Mouse (Mus musculus) forebrain, embryonic 14.5 days (tissue): ENCODE measurements around the gene Nup98. TPM values are rescaled to one million over a fixed set of nuclear protein-coding genes. Genes with fewer than 3 reads are reported as not detected.

Experiments used
- ATAC-seq: fragments of 200-750 bp; cut with Nextera tagmentation; 2 replicates; pipeline ENCODE4 v1.8.0; 2017; ENCODE audit warnings: mild to moderate bottlenecking, moderate library complexity
- DNase-seq: peaks from one replicate; pipeline ENCODE4 v3.0.0-alpha.2; 2015; ENCODE audit warnings: low spot score
- H3K27ac ChIP-seq: fragments of 300-500 bp; sonication (generic); 2 replicates; pipeline ENCODE4 v1.5.1; 2014; ENCODE audit warnings: low read depth, mild to moderate bottlenecking, control low read depth, low read length, moderate library complexity
- H3K27me3 ChIP-seq: fragments of 300-500 bp; sonication (generic); replicated peaks from 2 replicates; pipeline ENCODE4 v1.6.1; 2014; ENCODE audit warnings: low read length, control low read depth, mixed read lengths; ENCODE audit not compliant: control insufficient read depth, insufficient read depth
- H3K36me3 ChIP-seq: fragments of 300-500 bp; sonication (generic); 2 replicates; pipeline ENCODE4 v1.6.1; 2014; ENCODE audit warnings: low read length, control low read depth; ENCODE audit not compliant: control insufficient read depth, insufficient read depth
- H3K4me1 ChIP-seq: fragments of 300-500 bp; sonication (generic); 2 replicates; pipeline ENCODE4 v1.6.1; 2014; ENCODE audit warnings: antibody characterized with exemption, low read length, control low read depth; ENCODE audit not compliant: control insufficient read depth, insufficient read depth
- H3K4me2 ChIP-seq: fragments of 300-500 bp; sonication (generic); 2 replicates; pipeline ENCODE4 v1.6.1; 2014; ENCODE audit warnings: mild to moderate bottlenecking, control low read depth, low read length
- H3K4me3 ChIP-seq: fragments of 300-500 bp; sonication (generic); 2 replicates; pipeline ENCODE4 v1.5.1; 2014; ENCODE audit warnings: low read depth, low read length, control low read depth
- H3K9ac ChIP-seq: fragments of 300-500 bp; sonication (generic); 2 replicates; pipeline ENCODE4 v1.6.1; 2014; ENCODE audit warnings: mild to moderate bottlenecking, low read length, control low read depth, moderate library complexity
- H3K9me3 ChIP-seq: fragments of 300-500 bp; sonication (generic); replicated peaks from 2 replicates; pipeline ENCODE4 v1.6.1; 2016; ENCODE audit warnings: low read length, control low read depth, mixed read lengths; ENCODE audit not compliant: control insufficient read depth
- WGBS: fragments of 180-500 bp; shearing (Covaris S2); extraction: QIAGEN DNeasy Blood & Tissue Kit; methylation state at CpG from one replicate; pipeline ENCODE4 v1.1.7; 2014; 5-methylcytosine and 5-hydroxymethylcytosine counted together
- polyA plus RNA-seq: library from polyadenylated mRNA; unstranded; fragments of >200 nt; fragmentation: Nextera tagmentation; extraction: Ambion mirVana; gene quantifications from 2 replicates; pipeline ENCODE4 v1.2.1, GENCODE M21; 2014

Nup98 gene
- polyA plus RNA-seq, 1 experiment from 2014 or later: 21.6 TPM

DNA sequence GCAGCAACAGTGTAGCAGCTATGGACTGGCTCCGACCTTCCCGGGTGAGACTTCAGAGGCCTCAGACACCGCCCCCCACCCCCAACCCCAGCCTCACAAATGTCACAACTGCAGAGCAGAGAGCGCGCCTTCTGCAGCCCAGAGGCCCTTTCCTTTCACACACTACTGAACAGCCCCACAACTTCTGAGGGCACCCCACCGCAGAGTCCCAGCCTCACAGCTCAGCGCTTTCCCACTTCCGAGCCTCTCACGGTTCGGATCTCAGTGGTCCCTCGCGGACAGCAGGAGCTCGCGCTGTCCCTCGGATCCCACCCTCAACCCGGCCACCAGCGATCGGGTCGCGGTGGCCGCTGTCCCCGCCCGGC is 39.5 kb upstream of the Nup98 start:
- H3K4me3 ChIP-seq: peak overlapping the region; percentile 70
- H3K4me2 ChIP-seq: peak overlapping the region; percentile 94
- H3K27ac ChIP-seq: peak overlapping the region; percentile 77; the same call in 1 of the 2 replicates
- H3K27me3 ChIP-seq: no peaks in the 10 kb centered on the region
- DNase-seq (peak; percentile 34), ATAC-seq (peak; percentile 38; the same call in 1 of the 2 replicates)
- no peaks in the 10 kb centered on the region for H3K9me3 ChIP-seq
- peak overlapping the region; percentile 80 for H3K9ac ChIP-seq
- no peaks in the 10 kb centered on the region for H3K36me3 ChIP-seq
- H3K4me1 ChIP-seq: peaks cover 10% of the 10 kb centered on the region
- WGBS: 0% methylated on average over 23 of the region's 23 CpGs

DNA sequence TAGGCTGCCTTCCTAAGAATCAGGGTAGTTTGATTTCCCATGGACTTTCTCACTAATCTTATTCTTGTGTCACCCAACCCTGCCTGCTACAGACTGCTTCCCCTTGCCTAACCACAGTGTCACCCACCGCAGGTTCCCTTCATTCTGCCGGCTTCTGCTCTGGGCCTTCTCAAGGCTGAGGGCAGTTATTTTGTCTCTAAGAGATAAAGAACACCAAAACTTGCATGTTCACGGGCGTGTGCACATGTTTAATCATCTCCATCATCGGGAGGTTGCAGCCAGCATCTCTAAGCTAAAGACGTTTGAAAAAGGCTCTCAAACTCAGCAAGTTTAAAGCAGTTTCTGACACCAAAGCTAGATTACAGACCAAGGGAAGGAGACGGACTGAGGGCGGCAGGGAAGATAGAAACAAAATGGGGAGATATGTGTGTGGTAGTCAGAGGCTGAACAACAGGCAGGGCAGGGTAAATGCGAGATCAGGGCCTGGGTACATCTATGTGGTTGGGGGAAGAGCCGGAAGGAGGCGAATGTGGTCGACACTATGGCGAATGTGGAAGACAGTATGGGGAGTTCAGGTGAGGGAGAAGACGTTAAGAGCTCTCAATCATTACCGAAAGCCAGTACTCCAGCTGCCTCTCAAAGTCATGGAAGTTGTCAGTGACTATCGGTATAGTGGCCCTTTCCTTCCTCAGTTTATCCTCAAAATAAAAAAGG is 38.9 kb upstream of the Nup98 start:
- WGBS: 27% methylated on average over 16 of the region's 16 CpGs
- Histone ChIP-seq H3K9ac (peak overlapping the region; percentile 80), H3K27ac (no peak overlapping the region), H3K4me1 (peaks cover 10% of the 10 kb centered on the region), H3K4me3 (peak overlapping the region; percentile 70), H3K36me3 (no peaks in the 10 kb centered on the region), H3K9me3 (no peaks in the 10 kb centered on the region), H3K4me2 (peak overlapping the region; percentile 94), H3K27me3 (no peaks in the 10 kb centered on the region)
- ATAC-seq (no peak), DNase-seq (no peak)

DNA sequence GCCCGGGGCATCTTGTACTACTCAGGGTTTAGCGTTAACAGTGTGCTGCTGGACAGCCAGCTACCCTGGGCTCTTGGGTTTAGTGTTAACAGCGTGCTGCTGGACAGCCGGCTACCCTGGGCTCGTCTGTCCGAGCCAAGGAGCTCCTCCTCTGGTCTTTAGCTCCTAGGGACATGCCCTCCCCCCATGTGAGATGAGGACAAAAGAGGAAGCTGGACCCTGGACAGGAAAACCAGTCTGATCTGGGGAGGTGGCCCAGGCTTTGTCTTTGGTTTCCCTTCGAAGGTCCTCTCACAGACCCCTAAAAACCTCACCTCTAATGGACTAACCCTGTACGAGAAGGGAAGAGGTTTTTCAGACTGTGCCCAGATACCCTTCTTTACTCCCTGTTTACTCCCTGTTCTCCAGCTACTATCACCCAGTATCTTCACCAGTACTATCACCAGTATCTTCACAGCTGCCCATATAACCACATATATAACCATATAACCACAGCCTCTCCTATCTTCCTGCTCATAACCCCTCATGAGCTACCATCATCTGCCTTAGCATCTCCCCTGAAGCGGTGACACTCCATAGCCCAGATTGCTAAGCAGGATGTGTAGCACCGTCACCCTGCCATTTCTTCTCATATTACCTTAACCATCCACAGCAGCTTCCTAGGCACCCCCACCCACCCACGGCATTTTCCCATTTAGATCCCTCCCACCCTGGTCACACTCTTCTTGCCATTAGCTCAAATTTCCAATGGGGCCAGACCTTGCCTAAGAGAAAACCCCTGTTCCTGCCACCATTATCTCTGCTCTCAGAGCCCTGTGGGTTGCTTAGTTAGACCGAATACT is 37.2 kb upstream of the Nup98 start:
- peaks cover 10% of the 10 kb centered on the region for H3K4me1 ChIP-seq
- no peak overlapping the region for H3K27ac ChIP-seq
- H3K9me3 ChIP-seq: no peaks in the 10 kb centered on the region
- ATAC-seq (no peak), DNase-seq (no peak)
- WGBS: 62% methylated on average over 12 of the region's 12 CpGs
- H3K9ac ChIP-seq: no peak overlapping the region
- no peak overlapping the region for H3K4me2 ChIP-seq
- H3K36me3 ChIP-seq: no peaks in the 10 kb centered on the region
- H3K27me3 ChIP-seq: no peaks in the 10 kb centered on the region
- no peak overlapping the region for H3K4me3 ChIP-seq

DNA sequence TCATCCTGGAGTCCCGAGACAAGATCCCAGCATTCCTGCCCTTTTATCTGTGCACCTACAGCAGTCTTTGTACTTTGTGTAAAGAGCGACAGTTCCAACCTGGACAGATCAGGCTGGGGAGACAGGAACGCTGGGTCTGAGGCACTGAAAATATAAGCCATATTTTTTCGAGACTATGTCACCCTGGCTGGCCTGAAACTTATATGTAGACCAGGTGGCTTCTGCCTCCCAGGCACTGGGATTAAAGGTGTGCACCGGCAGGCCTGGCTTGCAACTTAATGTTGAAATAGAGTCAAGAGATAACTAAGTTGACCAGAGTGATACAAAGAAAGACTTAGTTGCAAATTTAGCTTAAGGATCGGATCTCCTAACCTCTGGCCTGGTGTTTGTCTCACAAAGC is 36.3 kb upstream of the Nup98 start:
- Histone ChIP-seq H3K9me3 (no peaks in the 10 kb centered on the region), H3K4me1 (peaks cover 10% of the 10 kb centered on the region), H3K27ac (no peak overlapping the region), H3K36me3 (no peaks in the 10 kb centered on the region), H3K4me3 (no peak overlapping the region), H3K9ac (peak overlapping the region; percentile 29; the same call in 1 of the 2 replicates), H3K27me3 (no peaks in the 10 kb centered on the region), H3K4me2 (no peak overlapping the region)
- DNase-seq: no peak
- no peak for ATAC-seq
- 65% methylated on average over 6 of the region's 6 CpGs for WGBS

DNA sequence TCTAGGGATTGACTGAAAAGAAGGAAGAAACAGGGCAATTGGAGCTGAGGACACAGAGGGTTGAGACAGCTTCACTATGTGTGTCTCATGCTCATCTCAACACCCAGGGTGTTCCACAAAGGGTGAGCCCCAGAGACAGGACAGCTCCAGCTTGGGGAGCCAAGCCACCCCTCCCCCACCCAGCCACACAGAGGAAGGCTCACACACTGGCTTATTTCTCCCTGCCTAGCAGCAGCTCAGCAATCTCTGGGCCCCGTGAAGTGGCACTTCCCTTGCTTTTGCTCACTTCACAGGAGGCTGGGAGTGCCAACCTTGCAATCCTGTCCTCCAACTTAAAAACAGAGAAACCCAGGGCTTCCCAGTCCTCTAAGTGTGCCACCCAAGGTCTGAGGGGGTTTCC is 35.8 kb upstream of the Nup98 start:
- no peaks in the 10 kb centered on the region for H3K27me3 ChIP-seq
- no peak overlapping the region for H3K27ac ChIP-seq
- H3K9me3 ChIP-seq: no peaks in the 10 kb centered on the region
- peaks cover 2% of the 10 kb centered on the region; the same call in 1 of the 2 replicates for H3K36me3 ChIP-seq
- H3K9ac ChIP-seq: peak overlapping the region; percentile 29; the same call in 1 of the 2 replicates
- DNase-seq (no peak), ATAC-seq (no peak)
- WGBS: 6% methylated on average over 1 of the region's 1 CpGs
- no peak overlapping the region for H3K4me3 ChIP-seq
- H3K4me2 ChIP-seq: no peak overlapping the region
- H3K4me1 ChIP-seq: peaks cover 10% of the 10 kb centered on the region; the same call in 1 of the 2 replicates

DNA sequence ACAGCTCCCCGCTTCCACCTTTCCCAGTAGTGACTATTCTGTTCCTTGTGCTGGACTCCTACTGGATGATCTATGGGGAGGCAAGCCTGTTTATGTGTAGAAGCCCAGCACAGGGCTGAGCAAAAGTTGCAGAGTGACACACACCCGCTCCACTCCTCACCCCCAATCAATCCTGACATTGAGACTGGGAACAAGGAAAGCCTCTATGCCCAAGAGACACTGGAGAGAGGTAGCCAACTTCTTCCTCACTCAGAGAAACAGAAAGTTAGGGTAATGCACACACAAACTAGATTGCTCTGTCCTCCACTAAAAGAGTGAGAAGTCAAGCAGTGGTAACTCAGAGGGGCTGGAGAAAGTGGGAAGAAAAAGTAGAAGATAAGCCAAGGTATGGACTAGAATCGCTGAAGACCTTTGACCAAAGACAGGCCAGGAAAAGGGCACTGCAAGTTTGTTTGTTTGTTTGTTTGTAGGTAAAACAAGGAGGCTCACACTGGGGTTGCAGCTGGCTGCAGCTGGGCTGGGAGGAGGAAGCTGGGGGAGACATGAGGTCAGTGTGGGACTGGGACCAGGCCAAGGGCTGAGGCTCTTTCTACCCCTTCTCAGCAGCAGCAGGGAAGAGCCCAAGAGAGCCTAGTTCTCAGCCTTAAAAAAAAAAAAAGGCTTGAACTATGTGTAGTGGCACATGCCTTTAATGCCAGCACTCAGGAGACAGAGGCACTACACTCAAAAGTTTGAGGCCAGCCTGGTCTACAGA is 35.0 kb upstream of the Nup98 start:
- Histone ChIP-seq H3K27me3 (no peaks in the 10 kb centered on the region), H3K4me1 (peaks cover 10% of the 10 kb centered on the region; the same call in 1 of the 2 replicates), H3K9me3 (no peaks in the 10 kb centered on the region), H3K27ac (no peak overlapping the region), H3K9ac (no peak overlapping the region), H3K4me2 (no peak overlapping the region), H3K36me3 (peaks cover 10% of the 10 kb centered on the region; the same call in 1 of the 2 replicates), H3K4me3 (no peak overlapping the region)
- 90% methylated on average over 3 of the region's 3 CpGs for WGBS
- ATAC-seq (no peak), DNase-seq (no peak)

DNA sequence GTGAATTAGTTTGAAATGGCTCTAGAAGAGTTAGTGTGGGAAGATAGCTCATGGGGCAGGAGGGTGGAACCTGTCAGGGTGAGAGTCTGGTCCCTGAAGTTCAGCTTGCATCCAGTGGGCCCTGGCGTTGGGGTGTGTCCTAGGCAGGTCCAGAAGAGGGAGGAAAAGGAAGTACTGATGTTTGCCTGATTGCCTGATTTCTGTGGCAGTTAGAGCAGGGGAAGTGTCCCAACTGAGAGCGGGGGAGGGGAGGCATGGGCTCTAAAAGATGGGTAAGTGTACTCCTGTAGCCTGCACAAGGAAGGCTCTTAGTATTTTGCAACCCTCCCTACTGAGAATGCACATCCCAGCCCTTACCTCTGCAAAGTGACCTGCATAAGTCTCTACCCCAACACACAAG is 33.9 kb upstream of the Nup98 start:
- no peak overlapping the region for H3K9ac ChIP-seq
- H3K36me3 ChIP-seq: peaks cover 21% of the 10 kb centered on the region
- ATAC-seq (no peak), DNase-seq (no peak)
- H3K4me2 ChIP-seq: no peak overlapping the region
- peaks cover 8% of the 10 kb centered on the region; the same call in 1 of the 2 replicates for H3K4me1 ChIP-seq
- H3K27ac ChIP-seq: no peak overlapping the region
- no peak overlapping the region for H3K4me3 ChIP-seq
- H3K9me3 ChIP-seq: no peaks in the 10 kb centered on the region
- H3K27me3 ChIP-seq: no peaks in the 10 kb centered on the region
- WGBS: 89% methylated on average over 2 of the region's 2 CpGs

DNA sequence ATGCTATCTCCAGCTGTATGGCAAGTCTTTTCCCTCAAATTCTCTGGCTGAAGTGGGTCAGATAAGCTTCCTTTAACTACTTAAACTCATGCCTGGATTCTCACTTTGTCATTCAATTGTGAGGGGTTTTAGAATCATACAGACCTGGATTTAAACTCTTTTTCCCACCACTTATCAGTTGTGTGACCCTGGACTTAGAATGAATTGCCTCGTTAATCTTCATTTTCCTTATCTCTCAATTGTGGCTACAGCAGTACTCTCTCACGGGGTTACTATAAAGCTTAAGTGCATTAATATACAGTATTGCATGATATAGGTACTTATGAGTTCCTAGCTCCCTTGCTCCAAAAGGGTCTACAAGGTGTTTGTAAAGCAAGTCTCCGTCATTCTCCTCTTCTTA is 32.9 kb upstream of the Nup98 start:
- WGBS: 83% methylated on average over 3 of the region's 3 CpGs
- H3K4me2 ChIP-seq: no peak overlapping the region

More for the DNA sequence above, 32.9 kb upstream of the Nup98 start:
- Histone ChIP-seq H3K36me3 (peaks cover 30% of the 10 kb centered on the region), H3K4me3 (no peak overlapping the region), H3K27ac (no peak overlapping the region), H3K9me3 (no peaks in the 10 kb centered on the region), H3K4me1 (0 out of 2 replicates have a peak, but pooled peaks cover 5% of the 10 kb centered on the region), H3K9ac (no peak overlapping the region), H3K27me3 (no peaks in the 10 kb centered on the region)
- ATAC-seq (no peak), DNase-seq (no peak)
